Mouse (Mus musculus): ENCODE measurements at regions not wholly inside any gene's neighbourhood (a gene's known extent, or its start where the extent isn't known, plus 50 kb on each side); places are given as distances from the start of the nearest gene placed in this dataset.

GRCm38 (mm10) chr5:118472291-118472690 is 88.2 kb upstream of the Med13l start:
- no peaks in the 10 kb centered on the region for H3K36me3 ChIP-seq (ENCODE audit: control insufficient read depth, insufficient read depth, low read length)
- no peak overlapping the region for H3K4me3 ChIP-seq (ENCODE audit: low read depth, low read length)
- no peak for DNase-seq (ENCODE audit: low spot score)
- ATAC-seq (ENCODE audit: insufficient number of reproducible peaks, low FRiP score, low TSS enrichment, low read depth) = no peak
- 84% methylated on average over 10 of the region's 10 CpGs for WGBS
- no peaks in the 10 kb centered on the region for H3K9me3 ChIP-seq (ENCODE audit: control insufficient read depth, low read length)
- no peak overlapping the region for H3K9ac ChIP-seq (ENCODE audit: low read length)
- H3K27ac ChIP-seq (replicated peaks; ENCODE audit: low read depth, low read length) = no peak overlapping the region
- H3K4me1 ChIP-seq (ENCODE audit: control insufficient read depth, insufficient read depth, low read length) = peaks cover 3% of the 10 kb centered on the region; the same call in 1 of the 2 replicates
- H3K27me3 ChIP-seq (ENCODE audit: control insufficient read depth, insufficient read depth, low read length) = no peaks in the 10 kb centered on the region
- H3K4me2 ChIP-seq (ENCODE audit: low read depth, severe bottlenecking) = no peak overlapping the region

- DNase-seq (ENCODE audit: low spot score) (no peak), ATAC-seq (ENCODE audit: insufficient number of reproducible peaks, low FRiP score, low TSS enrichment, low read depth) (no peak)
- Histone ChIP-seq H3K27me3 (ENCODE audit: control insufficient read depth, insufficient read depth, low read length) (no peaks in the 10 kb centered on the region), H3K4me2 (ENCODE audit: low read depth, severe bottlenecking) (no peak overlapping the region), H3K4me1 (ENCODE audit: control insufficient read depth, insufficient read depth, low read length) (peaks cover 8% of the 10 kb centered on the region), H3K9me3 (ENCODE audit: control insufficient read depth, low read length) (no peaks in the 10 kb centered on the region), H3K9ac (ENCODE audit: low read length) (no peak overlapping the region), H3K36me3 (ENCODE audit: control insufficient read depth, insufficient read depth, low read length) (no peaks in the 10 kb centered on the region), H3K4me3 (ENCODE audit: low read depth, low read length) (no peak overlapping the region), H3K27ac (replicated peaks; ENCODE audit: low read depth, low read length) (no peak overlapping the region)
- WGBS = 34% methylated on average over 5 of the region's 5 CpGs
Measured at GRCm38 (mm10) chr5:118473128-118473730, 87.2 kb upstream of the Med13l start.

DNA sequence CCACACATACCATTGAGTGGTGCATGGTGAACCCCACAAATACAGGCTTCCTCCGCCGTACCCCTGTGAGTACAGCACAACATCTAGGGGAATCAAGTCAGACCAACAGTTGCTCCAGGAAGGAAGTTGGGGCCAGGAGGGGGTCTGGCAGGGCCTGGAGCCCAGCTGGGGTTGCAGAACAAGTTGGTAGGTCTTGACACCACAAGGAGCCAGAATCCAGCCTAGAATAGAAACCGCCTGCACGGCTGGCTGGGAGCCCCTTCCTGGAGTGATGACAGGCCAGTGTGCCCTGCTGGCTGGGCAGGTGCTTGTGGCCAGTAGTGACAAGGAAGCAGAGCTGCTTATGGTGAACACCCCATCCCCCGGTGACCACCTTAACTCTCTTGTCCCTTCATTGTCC is 83.9 kb upstream of the Med13l start:
- DNase-seq (ENCODE audit: low spot score) = no peak
- H3K4me1 ChIP-seq (ENCODE audit: control insufficient read depth, insufficient read depth, low read length) = peaks cover 10% of the 10 kb centered on the region
- no peak overlapping the region for H3K9ac ChIP-seq (ENCODE audit: low read length)
- H3K9me3 ChIP-seq (ENCODE audit: control insufficient read depth, low read length) = no peaks in the 10 kb centered on the region
- H3K4me2 ChIP-seq (ENCODE audit: low read depth, severe bottlenecking) = no peak overlapping the region
- H3K27me3 ChIP-seq (ENCODE audit: control insufficient read depth, insufficient read depth, low read length) = no peaks in the 10 kb centered on the region
- H3K36me3 ChIP-seq (ENCODE audit: control insufficient read depth, insufficient read depth, low read length) = no peaks in the 10 kb centered on the region
- H3K27ac ChIP-seq (replicated peaks; ENCODE audit: low read depth, low read length) = peak overlapping the region; percentile 30; the same call in 1 of the 2 replicates
- no peak overlapping the region for H3K4me3 ChIP-seq (ENCODE audit: low read depth, low read length)
- ATAC-seq (ENCODE audit: insufficient number of reproducible peaks, low FRiP score, low TSS enrichment, low read depth) = no peak
- 81% methylated on average over 5 of the region's 5 CpGs for WGBS

GRCm38 (mm10) chr5:118477131-118478119 is 83.1 kb upstream of the Med13l start:
- H3K27ac ChIP-seq (replicated peaks; ENCODE audit: low read depth, low read length) = peak overlapping the region; percentile 55
- H3K4me3 ChIP-seq (ENCODE audit: low read depth, low read length) = peak overlapping the region; percentile 28
- H3K9ac ChIP-seq (ENCODE audit: low read length) = no peak overlapping the region
- H3K4me2 ChIP-seq (ENCODE audit: low read depth, severe bottlenecking) = peak overlapping the region; percentile 51
- no peaks in the 10 kb centered on the region for H3K9me3 ChIP-seq (ENCODE audit: control insufficient read depth, low read length)
- DNase-seq (ENCODE audit: low spot score) (no peak), ATAC-seq (ENCODE audit: insufficient number of reproducible peaks, low FRiP score, low TSS enrichment, low read depth) (no peak)
- H3K36me3 ChIP-seq (ENCODE audit: control insufficient read depth, insufficient read depth, low read length) = no peaks in the 10 kb centered on the region
- no peaks in the 10 kb centered on the region for H3K27me3 ChIP-seq (ENCODE audit: control insufficient read depth, insufficient read depth, low read length)
- H3K4me1 ChIP-seq (ENCODE audit: control insufficient read depth, insufficient read depth, low read length) = peaks cover 10% of the 10 kb centered on the region
- WGBS = 62% methylated on average over 19 of the region's 19 CpGs

- 5% methylated on average over 15 of the region's 15 CpGs for WGBS
- H3K27me3 ChIP-seq (ENCODE audit: control insufficient read depth, insufficient read depth, low read length) = no peaks in the 10 kb centered on the region
- H3K9me3 ChIP-seq (ENCODE audit: control insufficient read depth, low read length) = no peaks in the 10 kb centered on the region
- peak overlapping the region; percentile 28 for H3K4me3 ChIP-seq (ENCODE audit: low read depth, low read length)
- no peak overlapping the region for H3K9ac ChIP-seq (ENCODE audit: low read length)
- ATAC-seq (ENCODE audit: insufficient number of reproducible peaks, low FRiP score, low TSS enrichment, low read depth) (peak; percentile 83), DNase-seq (ENCODE audit: low spot score) (peak; percentile 86)
- peaks cover 17% of the 10 kb centered on the region for H3K4me1 ChIP-seq (ENCODE audit: control insufficient read depth, insufficient read depth, low read length)
- no peaks in the 10 kb centered on the region for H3K36me3 ChIP-seq (ENCODE audit: control insufficient read depth, insufficient read depth, low read length)
- peak overlapping the region; percentile 51 for H3K4me2 ChIP-seq (ENCODE audit: low read depth, severe bottlenecking)
- H3K27ac ChIP-seq (replicated peaks; ENCODE audit: low read depth, low read length) = peak overlapping the region; percentile 55
Measured at GRCm38 (mm10) chr5:118478120-118478768, 82.2 kb upstream of the Med13l start.

DNA sequence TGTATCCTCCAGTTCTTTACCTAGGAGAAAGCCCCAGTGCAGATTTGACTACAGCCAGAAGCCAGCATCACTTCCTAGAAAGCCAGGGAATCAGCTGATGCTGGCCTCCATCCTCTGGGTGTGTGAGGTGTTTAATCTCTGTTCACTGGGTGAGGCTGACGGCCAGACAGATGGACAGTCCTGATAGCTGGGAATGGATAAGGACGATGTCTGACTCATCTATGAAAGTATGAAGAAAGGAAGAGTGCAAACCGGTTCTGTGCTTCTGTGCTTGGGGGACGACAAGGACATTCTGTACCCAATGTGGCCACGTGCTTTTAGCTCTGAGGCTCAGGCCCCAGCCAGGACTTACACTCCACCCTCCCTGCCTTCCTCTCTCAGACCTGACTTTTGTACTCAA is 80.5 kb upstream of the Med13l start:
- Histone ChIP-seq H3K27ac (replicated peaks; ENCODE audit: low read depth, low read length) (no peak overlapping the region), H3K9me3 (ENCODE audit: control insufficient read depth, low read length) (no peaks in the 10 kb centered on the region), H3K27me3 (ENCODE audit: control insufficient read depth, insufficient read depth, low read length) (no peaks in the 10 kb centered on the region), H3K9ac (ENCODE audit: low read length) (no peak overlapping the region), H3K4me2 (ENCODE audit: low read depth, severe bottlenecking) (no peak overlapping the region), H3K4me3 (ENCODE audit: low read depth, low read length) (no peak overlapping the region), H3K36me3 (ENCODE audit: control insufficient read depth, insufficient read depth, low read length) (no peaks in the 10 kb centered on the region), H3K4me1 (ENCODE audit: control insufficient read depth, insufficient read depth, low read length) (peaks cover 23% of the 10 kb centered on the region)
- no peak for ATAC-seq (ENCODE audit: insufficient number of reproducible peaks, low FRiP score, low TSS enrichment, low read depth)
- whole genome bisulfite sequencing = 72% methylated on average over 5 of the region's 5 CpGs
- no peak for DNase-seq (ENCODE audit: low spot score)

GRCm38 (mm10) chr5:118480965-118481793 is 79.3 kb upstream of the Med13l start:
- ATAC-seq (ENCODE audit: insufficient number of reproducible peaks, low FRiP score, low TSS enrichment, low read depth) = no peak
- Histone ChIP-seq H3K9me3 (ENCODE audit: control insufficient read depth, low read length) (no peaks in the 10 kb centered on the region), H3K4me1 (ENCODE audit: control insufficient read depth, insufficient read depth, low read length) (peaks cover 23% of the 10 kb centered on the region), H3K4me2 (ENCODE audit: low read depth, severe bottlenecking) (no peak overlapping the region), H3K27ac (replicated peaks; ENCODE audit: low read depth, low read length) (no peak overlapping the region), H3K9ac (ENCODE audit: low read length) (no peak overlapping the region), H3K27me3 (ENCODE audit: control insufficient read depth, insufficient read depth, low read length) (no peaks in the 10 kb centered on the region), H3K36me3 (ENCODE audit: control insufficient read depth, insufficient read depth, low read length) (no peaks in the 10 kb centered on the region), H3K4me3 (ENCODE audit: low read depth, low read length) (no peak overlapping the region)
- 77% methylated on average over 10 of the region's 10 CpGs for WGBS
- no peak for DNase-seq (ENCODE audit: low spot score)

DNA sequence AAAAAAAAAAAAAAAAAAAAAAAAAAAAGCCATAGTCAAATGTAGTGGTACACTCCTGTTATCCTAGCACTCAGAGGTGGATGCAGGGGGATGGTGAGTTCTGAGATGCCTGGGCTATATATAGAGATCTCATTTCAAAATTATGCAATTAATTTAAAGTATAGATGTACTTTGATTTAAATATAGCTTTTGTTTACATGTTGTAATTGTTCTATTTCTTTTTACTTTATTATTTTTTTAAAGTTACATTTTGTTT is 78.8 kb upstream of the Med13l start:
- no peak for DNase-seq (ENCODE audit: low spot score)
- no peak overlapping the region for H3K4me3 ChIP-seq (ENCODE audit: low read depth, low read length)
- H3K4me2 ChIP-seq (ENCODE audit: low read depth, severe bottlenecking) = no peak overlapping the region
- no peak overlapping the region for H3K9ac ChIP-seq (ENCODE audit: low read length)
- H3K4me1 ChIP-seq (ENCODE audit: control insufficient read depth, insufficient read depth, low read length) = peaks cover 23% of the 10 kb centered on the region
- no peak overlapping the region for H3K27ac ChIP-seq (replicated peaks; ENCODE audit: low read depth, low read length)
- ATAC-seq (ENCODE audit: insufficient number of reproducible peaks, low FRiP score, low TSS enrichment, low read depth) = no peak
- no peaks in the 10 kb centered on the region for H3K36me3 ChIP-seq (ENCODE audit: control insufficient read depth, insufficient read depth, low read length)
- no peaks in the 10 kb centered on the region for H3K27me3 ChIP-seq (ENCODE audit: control insufficient read depth, insufficient read depth, low read length)
- H3K9me3 ChIP-seq (ENCODE audit: control insufficient read depth, low read length) = no peaks in the 10 kb centered on the region
